Mouse (Mus musculus) B cell, adult 2 months (primary cell): ENCODE data around the gene Tfap2e.

ENCODE experiments used
- DNase-seq, 2 experiments: peaks; one replicate each; pipeline ENCODE4 v3.0.0; 2022

Tfap2e gene

DNA sequence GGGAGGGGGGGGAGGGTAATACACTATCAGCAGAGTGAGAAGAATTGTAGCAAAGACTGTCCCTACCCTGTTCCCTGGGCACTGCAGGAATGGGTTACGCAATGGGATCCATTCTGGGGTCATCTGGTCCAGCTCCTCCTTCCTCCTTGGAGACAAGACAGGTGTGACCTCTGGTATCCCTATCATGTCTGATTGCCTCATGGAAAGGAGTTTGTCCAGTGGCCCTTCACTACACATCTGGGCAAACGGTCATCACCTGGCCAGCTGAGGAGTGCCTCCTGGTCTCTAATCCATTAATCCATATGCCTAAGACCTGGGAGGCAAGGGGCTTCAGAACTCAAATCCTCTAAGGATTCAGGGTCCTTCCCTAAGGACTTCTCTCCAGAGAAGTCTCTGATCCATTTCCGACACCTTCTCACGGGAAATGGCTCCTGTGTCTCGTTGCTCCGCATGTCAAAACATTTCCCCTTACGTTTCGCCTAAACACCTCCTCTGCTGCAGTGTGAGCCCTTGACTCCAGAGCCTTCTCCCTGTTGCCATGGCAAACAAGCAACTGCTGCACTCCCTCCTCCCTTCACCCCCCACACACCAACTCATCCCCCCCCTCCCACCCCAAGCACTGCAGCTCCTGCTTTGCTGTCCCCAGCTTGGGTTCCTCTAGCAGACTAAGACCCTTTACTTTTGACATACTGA, 15.0 kb upstream of the Tfap2e start:
- no peak for DNase-seq

DNA sequence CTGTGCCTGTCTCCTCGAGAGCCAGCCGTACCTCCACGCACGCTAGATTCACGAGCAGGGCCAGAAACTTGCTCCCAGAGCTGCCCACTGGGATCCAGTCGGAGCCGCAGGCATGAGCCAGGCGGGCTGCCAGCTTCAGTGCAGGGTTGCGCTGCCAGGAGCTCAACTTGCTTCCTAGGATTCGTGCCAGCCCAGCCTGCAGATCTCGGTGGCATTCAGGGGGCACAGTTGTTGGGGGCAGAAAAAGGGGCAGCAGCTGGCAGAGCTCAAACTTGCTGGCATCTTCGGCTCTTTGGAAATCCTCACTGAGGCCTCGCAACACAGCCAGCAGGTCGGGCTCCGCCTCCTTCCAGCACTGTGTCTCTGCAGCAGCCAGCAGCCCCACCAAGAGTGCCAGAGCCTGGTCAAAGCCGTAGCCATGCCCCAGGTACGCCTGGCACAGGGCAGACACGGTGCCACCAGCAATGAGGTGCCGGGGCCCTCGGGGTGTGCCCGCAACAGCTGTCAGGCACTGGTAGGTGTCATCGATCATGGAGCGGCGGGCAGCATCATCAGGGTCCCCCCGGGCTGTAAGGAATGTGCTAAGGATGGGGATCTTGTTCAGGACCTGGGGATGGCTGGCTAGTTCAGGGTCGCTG, 14.1 kb upstream of the Tfap2e start:
- DNase-seq: no peak

DNA sequence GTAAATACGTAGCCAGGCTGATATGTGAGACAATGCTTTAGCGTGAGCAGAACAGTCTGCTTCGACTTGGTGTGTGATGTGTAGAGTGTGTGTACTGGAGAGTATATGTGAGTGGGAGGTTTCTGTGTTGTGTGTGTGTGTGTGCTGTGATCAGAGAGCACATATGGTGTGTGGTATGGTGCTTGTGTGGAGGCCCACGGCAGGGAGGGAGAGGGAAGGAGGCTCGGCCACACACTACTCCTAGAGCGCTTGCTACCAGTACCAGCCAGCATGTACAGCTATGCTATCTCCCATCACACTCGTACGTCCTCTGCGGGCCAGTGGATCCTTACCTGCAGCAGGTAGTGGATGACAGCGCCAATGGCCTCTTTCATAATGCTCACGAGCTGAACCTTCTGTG, 13.5 kb upstream of the Tfap2e start:
- DNase-seq: no peak

DNA sequence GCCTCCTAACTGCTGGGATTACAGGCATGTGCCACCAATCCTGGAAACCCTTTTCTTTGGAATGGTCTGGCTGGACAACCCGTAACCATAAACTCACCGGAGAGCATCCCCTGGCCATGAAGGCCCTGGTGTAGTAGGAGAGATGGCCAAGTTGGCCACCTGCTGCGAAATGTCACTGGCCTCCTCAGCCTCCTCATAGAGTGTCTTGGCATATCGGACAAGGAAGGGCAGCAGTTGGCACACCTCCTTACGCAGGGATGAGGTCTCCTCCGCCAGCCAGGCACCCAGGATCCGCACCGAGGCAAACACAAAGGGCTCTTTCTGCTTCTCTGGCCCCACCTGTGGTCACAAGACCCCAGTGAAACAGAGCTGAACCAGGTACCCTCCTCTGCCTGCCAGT, 12.3 kb upstream of the Tfap2e start:
- DNase-seq: no peak

DNA sequence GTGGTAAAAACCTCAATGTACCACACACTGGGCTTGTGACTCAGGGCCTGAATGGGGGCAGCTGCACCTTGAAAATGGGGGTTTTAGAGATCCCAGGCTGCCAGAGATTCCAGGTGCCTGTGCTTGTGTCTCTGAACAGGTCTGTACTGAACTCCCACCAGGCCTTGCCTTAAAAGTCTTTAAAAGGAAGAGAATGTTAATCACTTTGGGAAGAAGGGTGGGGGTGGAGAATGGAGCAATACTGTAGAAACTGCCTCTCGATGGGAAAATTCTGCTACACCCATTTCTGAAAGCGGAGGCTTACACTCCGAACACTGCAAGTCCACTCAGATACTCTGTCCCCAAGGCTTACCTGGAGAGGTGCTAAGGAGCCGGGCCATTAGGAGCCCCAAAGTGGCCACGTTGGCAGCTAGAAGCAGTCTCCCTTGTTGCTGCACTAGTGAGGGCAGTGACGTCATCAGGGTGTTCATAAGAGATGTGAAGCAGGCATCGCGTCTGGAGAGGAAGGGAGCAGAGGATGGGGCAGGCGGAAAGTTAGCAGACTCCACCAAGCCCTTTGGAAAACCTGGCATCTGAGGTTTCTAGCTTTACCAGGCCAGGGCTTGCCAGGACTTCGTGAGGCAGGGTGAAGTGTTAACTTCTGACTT, 10.3 kb upstream of the Tfap2e start:
- DNase-seq: no peak

DNA sequence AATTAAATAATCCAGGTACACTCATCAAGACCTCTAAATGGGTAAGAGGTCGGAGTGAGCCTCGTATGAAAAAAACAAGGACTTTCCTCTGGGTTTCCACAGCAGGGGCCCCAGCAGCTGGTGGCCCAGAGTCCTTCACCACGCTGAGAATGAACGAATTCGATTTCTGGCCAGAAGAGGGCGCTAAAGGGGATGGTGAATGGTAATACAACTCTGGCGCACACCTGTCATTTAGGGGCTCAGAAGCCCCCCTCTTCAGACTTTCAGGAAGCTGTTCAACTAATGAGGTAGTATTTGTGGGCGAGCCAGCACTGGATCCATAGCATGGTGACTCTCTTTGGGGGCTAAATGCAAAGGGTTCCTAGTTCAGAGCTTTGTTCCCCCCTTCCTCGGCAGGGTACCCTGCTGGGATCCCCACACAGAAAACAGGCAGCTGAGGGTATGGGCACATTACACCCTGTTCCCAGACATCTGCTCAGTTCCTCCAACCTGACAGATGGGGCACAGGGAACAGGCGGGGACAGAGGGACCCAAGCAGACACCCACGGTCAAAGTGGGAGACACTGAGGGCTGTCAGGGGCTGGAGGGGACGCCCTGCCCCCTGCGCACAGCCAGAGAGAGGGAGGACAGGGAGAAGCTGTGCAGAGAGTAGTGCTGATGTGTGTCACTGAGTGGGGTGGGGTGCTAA, 9.6 kb upstream of the Tfap2e start:
- DNase-seq: peak; percentile 78 to 79

DNA sequence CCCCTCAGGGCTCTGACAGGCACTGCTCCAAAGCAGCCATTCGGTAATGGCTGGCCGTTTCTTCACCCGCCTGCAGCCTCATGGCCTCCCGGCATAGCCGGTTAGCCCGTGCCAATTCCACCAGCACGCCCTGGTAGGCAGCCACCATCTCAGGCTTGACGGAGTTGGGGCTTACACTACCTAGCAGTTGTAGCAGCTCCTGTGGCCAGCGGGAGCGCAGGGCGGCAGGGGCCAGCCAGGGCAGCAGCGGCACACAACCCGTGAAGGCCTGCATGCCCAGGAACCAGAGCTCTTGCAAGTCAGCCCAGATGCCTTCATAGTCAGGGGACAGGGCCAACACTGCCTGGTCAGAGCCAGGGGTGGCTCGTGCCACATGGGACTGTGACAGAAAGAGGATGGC, 8.8 kb upstream of the Tfap2e start:
- no peak for DNase-seq

DNA sequence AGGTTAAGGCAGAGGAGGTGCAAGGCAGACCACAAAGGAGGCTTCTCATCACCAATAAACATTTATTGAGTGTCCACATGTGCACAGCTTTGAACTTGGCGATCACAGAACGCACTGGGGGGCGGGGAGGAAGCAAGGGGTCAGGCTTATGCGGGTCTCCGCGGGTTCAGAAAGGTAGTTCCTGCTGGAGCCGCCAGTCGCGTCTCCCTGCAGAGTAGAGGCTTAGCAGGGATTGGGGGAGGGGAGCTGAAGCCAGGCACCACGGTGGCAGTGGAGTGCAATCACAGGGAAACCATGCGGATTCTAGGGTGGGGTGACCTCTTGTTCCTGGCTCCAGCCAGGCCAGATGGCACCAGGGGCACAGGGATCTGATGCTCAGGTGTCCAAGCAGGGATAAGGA, 7.7 kb upstream of the Tfap2e start:
- DNase-seq: no peak

DNA sequence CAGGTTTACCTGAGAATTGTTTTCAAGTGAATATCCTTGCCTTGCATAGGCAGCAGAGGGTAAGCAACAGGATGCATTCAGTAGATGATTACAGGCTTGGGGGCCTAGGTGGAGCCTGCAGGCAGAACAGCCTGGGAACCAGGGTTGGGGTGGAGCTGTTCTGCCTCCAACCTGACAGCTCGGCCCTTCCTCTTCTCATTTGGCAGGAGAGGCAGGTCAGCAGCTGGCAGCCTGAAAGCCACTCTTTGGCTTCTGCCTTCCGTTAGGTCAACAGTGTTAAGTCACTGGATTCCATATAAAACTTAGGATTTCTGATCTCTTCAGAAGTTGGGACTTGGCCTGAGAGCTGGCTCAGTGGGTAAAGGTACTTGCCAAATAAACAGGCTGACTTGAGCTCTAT, 6.9 kb upstream of the Tfap2e start:
- no peak for DNase-seq

DNA sequence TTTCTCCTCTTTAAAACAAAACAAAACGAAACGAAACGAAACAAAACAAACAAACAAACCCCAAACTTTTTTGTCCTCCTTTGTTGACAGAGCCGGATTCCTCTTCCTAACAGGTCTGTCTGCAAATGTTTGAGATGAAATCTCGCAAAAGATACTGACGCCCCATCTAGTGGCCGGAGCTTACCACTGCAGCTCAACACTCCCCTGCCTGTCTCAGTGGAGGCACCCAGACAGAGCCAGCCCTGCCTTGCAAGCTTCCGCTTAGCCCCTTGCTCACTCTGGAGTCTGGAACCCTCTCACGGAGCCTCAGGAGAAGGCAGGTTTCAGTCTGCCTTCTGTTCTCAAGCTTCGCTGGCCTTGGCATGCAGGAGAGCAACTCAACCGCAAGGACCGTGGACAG, 5.4 kb upstream of the Tfap2e start:
- peak; percentile 80 to 82 for DNase-seq

DNA sequence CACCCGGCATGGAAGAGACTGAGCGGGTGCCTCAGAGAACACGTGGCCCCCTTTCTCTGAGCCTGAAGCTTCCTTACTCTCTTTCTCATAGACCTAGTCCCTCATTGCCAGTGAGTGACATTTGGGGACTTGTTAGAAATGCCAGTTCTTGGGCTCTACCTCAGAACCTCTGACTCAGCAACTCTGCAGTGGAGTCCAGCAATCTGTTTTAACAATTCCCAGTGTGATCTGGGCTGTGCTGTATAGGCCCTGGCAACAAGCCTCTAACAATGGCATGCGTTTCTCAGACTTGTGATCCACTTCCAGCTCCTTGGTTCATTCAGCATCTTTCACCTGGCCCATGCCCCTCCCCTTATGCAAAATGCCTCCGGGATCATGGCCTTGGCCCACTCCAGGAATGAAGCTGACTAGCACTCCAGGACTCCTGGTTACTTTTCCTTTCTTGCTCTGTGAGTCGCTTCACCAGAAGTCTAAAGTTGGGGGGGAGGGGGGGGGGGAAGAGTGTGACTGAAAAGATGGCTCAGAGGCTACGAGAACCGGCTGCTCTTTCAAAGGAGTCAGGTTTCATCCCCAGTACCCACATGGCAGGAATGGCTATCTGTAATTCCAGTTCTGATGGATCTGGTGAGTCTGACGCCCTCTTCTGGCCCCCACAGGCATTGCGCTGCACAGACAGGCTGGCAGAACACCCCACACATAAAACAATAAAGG, 4.1 kb upstream of the Tfap2e start:
- DNase-seq: peak in 1 of 2 experiments; percentile 23

DNA sequence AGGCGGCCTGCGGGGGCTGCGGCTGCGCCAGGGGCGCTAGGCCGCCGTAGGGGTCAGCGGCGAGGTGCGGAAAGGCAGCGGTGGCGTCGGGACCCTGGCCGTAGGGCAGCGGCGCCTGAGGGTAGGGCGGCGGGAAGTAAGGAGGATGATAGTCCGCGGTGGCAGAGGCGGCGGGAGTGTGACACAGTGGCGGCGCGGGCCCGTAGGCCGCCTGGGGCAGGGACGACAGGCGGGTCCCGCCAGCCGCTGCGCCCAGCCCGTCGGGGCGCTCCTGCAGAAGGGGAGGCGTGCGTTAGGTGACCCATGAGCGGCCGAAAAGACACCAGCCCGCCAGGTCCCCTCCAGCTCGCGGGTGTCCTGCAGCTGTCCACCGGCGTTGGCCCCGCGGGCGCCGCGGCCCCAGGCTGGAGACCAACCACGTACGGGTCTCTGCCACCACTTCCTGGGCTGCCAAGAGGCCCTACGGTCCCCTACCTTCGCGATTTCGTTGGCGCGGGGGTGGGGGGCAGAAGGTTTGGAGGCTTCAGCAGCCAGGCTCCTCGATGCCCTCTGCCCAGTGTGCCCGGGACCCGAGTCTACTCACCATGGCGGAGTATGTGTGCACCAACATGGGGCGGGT, 549 bp downstream of the Tfap2e start:
- peak in 1 of 2 experiments; percentile 31 for DNase-seq

DNA sequence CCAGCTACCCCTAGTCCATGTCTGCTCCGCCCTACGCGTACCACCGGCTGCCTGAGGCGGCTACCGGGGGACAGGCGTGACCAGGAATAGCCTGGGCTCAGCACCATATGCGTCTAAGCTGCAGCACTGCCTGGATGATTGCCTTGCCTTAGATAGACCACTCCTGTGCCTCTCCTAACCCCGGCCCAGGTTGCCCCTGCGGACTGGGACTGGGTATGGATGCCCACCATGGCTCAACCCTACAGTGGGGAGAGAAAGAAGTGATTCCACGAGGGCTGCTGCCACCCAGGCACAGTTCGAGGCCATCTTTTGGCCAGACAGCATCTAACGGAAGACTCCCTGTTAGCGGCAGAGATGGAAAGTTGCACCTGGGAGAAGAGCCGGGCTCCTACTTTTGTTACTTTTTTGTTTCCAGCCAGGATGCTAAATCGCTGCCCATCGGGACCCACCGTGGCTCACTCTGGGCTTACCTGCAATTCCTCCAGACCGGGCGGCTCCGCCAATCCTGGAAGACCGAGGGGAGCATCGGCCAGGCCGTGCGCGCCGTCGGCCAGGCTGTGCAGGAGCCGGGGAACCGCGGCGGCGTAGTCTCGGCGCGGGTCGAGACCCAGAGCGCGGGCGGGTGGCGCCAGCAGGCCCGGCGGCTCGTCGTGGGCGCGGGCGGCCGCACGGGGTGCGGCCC, 1.2 kb downstream of the Tfap2e start:
- peak in 1 of 2 experiments; percentile 23 for DNase-seq

DNA sequence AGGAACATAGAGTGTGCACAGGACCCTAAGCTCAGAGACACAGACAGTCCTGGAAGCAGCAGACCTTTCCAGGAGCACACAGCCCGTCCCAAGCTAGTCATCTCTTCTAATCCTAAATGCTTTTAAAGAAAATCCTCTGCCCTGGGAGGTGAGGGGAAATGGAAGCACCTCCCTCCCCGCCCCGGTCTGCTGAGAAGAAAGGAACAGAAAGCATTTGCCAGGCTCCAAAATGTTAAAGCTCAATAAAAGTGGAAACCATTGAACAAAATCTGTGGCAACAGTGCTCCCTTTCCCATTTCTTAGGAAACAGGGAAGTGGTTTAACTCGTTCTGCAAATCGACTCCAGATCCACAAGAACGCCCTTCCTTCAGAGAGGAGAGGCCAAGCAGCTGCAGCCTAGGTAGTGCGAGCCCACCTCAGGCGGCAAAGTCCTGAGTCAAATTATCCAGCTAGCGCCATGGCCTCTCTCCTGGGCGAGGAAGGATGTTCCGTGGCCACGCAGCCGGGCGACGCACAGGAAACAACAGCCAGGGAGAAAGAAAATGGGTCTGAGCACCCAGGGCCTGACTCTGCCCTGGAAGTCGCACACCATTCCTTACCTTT, 1.9 kb downstream of the Tfap2e start:
- DNase-seq: no peak

DNA sequence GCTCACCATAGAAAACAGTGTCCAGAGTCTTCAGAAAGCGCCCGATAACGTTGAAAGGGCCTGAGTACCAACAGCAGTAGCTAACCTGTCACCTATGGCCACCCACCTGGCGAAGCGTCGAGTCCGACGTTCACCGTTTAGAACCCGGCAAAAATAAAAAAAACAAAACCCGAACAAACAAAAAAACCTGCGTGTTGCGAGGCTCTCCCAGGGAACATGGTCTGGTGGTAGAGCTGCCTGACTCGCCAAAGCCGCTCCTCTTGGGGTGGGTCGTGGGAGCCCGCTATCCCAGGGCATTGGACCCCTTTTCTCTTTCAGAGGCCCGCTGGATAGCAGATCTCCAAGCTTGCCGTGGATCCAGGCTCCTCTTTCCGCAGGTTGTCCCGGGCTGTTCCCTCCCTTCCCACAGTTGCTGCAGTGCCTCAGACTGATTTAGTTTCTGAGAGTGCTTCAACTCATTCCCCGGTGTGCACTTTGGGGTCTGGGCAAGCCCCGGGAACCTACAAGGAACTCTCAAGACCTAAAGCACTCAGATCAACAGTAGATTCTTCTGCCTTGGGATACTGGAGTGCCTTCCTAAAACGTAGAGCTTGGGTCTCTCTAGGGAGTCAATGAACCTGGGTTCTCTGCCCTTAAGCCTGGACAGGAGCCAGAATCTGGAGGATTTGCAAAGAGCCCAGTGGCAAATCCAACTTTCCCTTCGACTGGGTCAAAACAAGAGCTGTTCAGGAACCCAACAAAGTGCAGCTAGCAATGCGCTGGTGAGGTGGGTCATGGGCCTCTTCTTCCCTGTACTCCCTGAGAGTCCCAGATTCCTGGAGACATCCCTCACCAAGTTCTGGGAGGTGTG, 3.3 kb downstream of the Tfap2e start:
- DNase-seq: no peak

DNA sequence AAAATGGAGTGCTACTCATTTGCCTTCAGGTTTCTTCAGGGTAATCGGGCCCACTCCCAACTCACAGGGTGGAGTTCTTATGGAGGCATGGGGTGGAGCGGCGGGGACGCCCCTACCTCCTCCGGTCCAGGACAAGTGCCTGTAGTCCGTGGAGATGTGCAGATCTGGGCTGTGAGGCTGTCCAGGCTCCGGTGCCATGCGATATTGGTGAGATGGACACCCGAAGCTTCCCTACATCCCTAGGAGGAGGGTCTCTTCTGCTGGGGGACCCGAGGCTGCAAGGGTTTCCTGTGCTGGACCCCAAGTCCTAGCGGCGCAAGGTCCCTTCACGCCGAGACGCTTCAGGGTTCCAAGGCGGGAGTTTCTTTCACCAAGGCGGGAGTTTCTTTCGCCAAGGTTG, 3.9 kb downstream of the Tfap2e start:
- DNase-seq: no peak

DNA sequence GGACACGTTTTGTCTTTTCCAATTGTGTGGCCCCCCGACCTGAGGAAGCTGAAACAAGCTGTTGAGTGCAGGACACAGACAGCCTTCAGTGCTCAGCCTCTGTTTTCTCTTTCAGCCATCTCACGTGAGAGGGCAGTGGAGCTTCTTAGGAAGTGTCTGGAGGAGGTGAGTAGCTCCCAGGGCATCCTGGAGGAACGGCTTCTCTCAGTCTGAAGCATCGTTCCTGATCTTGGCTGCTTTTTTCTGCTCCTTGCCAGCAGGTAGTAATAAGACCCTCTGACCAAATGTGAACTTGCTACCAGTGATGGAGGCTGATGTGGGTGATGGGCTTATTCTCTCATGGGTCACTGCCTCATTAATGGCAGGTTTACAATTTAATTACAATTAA, 28.6 kb downstream of the Tfap2e start:
- no peak for DNase-seq

DNA sequence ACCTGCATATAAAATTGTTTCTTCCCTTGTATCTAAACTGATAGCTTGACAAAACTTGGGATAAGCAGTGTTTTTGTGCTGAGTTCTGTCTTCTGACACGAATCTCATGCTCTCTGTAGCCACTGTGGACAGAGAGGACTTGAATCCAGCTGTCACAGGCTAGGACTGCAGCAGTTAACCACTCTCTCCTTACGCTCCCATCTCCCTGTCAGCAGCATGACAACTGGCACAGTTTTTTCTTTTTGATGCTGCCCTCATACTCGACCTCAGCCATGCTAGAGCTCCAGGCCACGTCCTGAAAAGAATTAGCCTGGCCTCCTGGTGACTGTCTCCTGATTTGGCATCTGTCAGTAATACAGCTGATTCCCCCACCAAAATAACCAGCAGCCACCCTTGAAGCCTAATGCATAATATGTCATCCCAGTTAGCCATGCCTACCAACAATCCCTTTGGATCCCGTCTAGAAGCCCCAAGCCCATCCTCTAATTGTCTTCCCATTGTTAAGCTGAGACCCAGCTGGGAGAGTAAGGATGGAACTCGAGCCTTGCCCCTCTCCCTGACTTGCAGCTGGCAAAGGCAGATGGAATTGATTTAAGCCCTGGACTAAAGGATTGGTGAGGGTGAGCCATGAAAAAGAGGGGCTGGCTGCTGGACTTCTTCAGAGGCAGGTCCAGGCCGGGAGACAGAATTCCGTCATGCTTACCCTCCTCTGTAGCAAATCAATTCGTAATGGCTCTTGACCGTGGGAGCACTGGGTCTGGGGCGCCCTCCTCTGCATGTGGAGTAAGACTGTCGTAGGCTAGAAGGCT, 29.2 kb downstream of the Tfap2e start:
- DNase-seq: no peak

DNA sequence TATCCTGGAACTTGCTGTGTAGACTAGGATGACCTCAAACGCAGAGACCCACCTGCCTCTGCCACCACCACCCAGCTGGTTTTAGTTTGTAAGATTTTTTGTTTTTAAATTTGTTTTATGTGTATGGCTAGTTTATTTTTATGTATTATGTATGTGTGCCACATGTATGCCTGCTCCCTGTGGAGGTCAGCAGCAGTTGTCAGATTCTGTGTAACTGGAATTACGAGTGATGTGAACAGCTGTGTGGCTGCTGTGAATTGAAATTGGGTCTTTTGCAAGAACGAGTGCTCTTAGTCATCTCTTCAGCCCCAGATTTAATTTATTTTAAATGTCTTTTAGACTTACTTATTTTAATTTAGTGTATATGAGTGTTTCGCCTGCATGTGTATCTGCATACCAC, 39.1 kb downstream of the Tfap2e start:
- DNase-seq: no peak

DNA sequence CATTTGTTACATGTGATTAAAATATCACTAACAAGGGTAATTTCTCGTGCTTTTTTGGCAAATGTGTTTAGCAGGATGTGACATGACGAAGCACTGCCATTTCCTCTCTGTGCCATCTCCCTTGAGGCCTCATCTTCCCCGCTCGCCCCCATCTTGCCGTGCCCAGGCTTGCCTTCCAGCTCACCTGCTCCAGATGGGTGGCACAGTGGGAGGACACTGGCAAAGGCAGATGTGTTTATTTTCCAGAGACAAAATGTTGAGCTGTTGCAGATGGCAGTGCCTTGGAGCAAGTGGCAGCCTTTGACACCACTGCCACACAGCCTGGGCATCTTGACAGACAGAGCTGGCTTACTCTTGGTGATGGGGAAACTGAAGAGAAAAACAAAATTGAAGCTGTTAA, 43.0 kb downstream of the Tfap2e start:
- DNase-seq: no peak
